Mouse (Mus musculus): ENCODE results near the gene Srgap3. TPM values are rescaled to one million over a fixed set of nuclear protein-coding genes. Genes with fewer than 3 reads are reported as not detected.

Srgap3 gene
- polyA plus RNA-seq, 1 experiment from 2014 or later, result 6.1 TPM

GRCm38 (mm10) chr6:112809658-112810520 lies 137.2 kb downstream of the Srgap3 start:
- Histone ChIP-seq H3K4me3 (replicated peaks) (no peak overlapping the region), H3K4me2 (replicated peaks) (no peak overlapping the region), H3K9ac (no peak overlapping the region), H3K27me3 (no peaks in the 10 kb centered on the region), H3K27ac (replicated peaks) (no peak overlapping the region), H3K4me1 (no peaks in the 10 kb centered on the region), H3K36me3 (no peaks in the 10 kb centered on the region; the same call in 1 of the 2 replicates), H3K9me3 (replicated peaks) (no peaks in the 10 kb centered on the region)
- WGBS, result 44% methylated on average over 15 of the region's 15 CpGs
- ATAC-seq (ENCODE audit: insufficient number of reproducible peaks, low FRiP score, low TSS enrichment, low read depth), result no peak

- no peak overlapping the region for H3K4me3 ChIP-seq (replicated peaks)
- WGBS, result 84% methylated on average over 9 of the region's 9 CpGs
- ATAC-seq (ENCODE audit: insufficient number of reproducible peaks, low FRiP score, low TSS enrichment, low read depth), result no peak
- no peaks in the 10 kb centered on the region; the same call in 1 of the 2 replicates for H3K36me3 ChIP-seq
- H3K27me3 ChIP-seq, result no peaks in the 10 kb centered on the region
- H3K4me1 ChIP-seq, result no peaks in the 10 kb centered on the region
- no peak overlapping the region for H3K4me2 ChIP-seq (replicated peaks)
- H3K9me3 ChIP-seq (replicated peaks), result no peaks in the 10 kb centered on the region
- no peak overlapping the region for H3K9ac ChIP-seq
- H3K27ac ChIP-seq (replicated peaks), result no peak overlapping the region
Observed at GRCm38 (mm10) chr6:112808738-112809137, 138.3 kb downstream of the Srgap3 start.

- Histone ChIP-seq H3K9me3 (replicated peaks) (no peaks in the 10 kb centered on the region), H3K4me1 (no peaks in the 10 kb centered on the region), H3K4me3 (replicated peaks) (no peak overlapping the region), H3K36me3 (no peaks in the 10 kb centered on the region), H3K27ac (replicated peaks) (no peak overlapping the region), H3K4me2 (replicated peaks) (no peak overlapping the region), H3K27me3 (no peaks in the 10 kb centered on the region), H3K9ac (no peak overlapping the region)
- WGBS, result 64% methylated on average over 3 of the region's 3 CpGs
- no peak for ATAC-seq (ENCODE audit: insufficient number of reproducible peaks, low FRiP score, low TSS enrichment, low read depth)
Observed at GRCm38 (mm10) chr6:112801917-112802316, 145.1 kb downstream of the Srgap3 start.

- no peaks in the 10 kb centered on the region for H3K36me3 ChIP-seq
- 78% methylated on average over 5 of the region's 5 CpGs for WGBS
- no peaks in the 10 kb centered on the region for H3K4me1 ChIP-seq
- H3K9ac ChIP-seq, result no peak overlapping the region
- no peak overlapping the region for H3K4me3 ChIP-seq (replicated peaks)
- no peaks in the 10 kb centered on the region for H3K9me3 ChIP-seq (replicated peaks)
- H3K4me2 ChIP-seq (replicated peaks), result no peak overlapping the region
- no peaks in the 10 kb centered on the region for H3K27me3 ChIP-seq
- no peak for ATAC-seq (ENCODE audit: insufficient number of reproducible peaks, low FRiP score, low TSS enrichment, low read depth)
- H3K27ac ChIP-seq (replicated peaks), result no peak overlapping the region
Observed at GRCm38 (mm10) chr6:112798378-112798777, 148.7 kb downstream of the Srgap3 start.

- H3K4me2 ChIP-seq (replicated peaks), result no peak overlapping the region
- H3K4me1 ChIP-seq, result no peaks in the 10 kb centered on the region
- H3K27me3 ChIP-seq, result no peaks in the 10 kb centered on the region
- no peak overlapping the region for H3K9ac ChIP-seq
- 62% methylated on average over 2 of the region's 2 CpGs for WGBS
- H3K9me3 ChIP-seq (replicated peaks), result no peaks in the 10 kb centered on the region
- H3K4me3 ChIP-seq (replicated peaks), result no peak overlapping the region
- no peaks in the 10 kb centered on the region for H3K36me3 ChIP-seq
- ATAC-seq (ENCODE audit: insufficient number of reproducible peaks, low FRiP score, low TSS enrichment, low read depth), result no peak
- H3K27ac ChIP-seq (replicated peaks), result no peak overlapping the region
Observed at GRCm38 (mm10) chr6:112796607-112797006, 150.5 kb downstream of the Srgap3 start.

- no peaks in the 10 kb centered on the region for H3K9me3 ChIP-seq (replicated peaks)
- no peak overlapping the region for H3K27ac ChIP-seq (replicated peaks)
- no peak overlapping the region for H3K9ac ChIP-seq
- no peak overlapping the region for H3K4me2 ChIP-seq (replicated peaks)
- WGBS, result 92% methylated on average over 5 of the region's 5 CpGs
- ATAC-seq (ENCODE audit: insufficient number of reproducible peaks, low FRiP score, low TSS enrichment, low read depth), result no peak
- no peaks in the 10 kb centered on the region for H3K27me3 ChIP-seq
- no peak overlapping the region for H3K4me3 ChIP-seq (replicated peaks)
- no peaks in the 10 kb centered on the region for H3K36me3 ChIP-seq
- H3K4me1 ChIP-seq, result no peaks in the 10 kb centered on the region
Observed at GRCm38 (mm10) chr6:112793887-112794286, 153.2 kb downstream of the Srgap3 start.

GRCm38 (mm10) chr6:112789901-112790300 lies 157.2 kb downstream of the Srgap3 start:
- H3K4me3 ChIP-seq (replicated peaks), result no peak overlapping the region
- no peak overlapping the region for H3K4me2 ChIP-seq (replicated peaks)
- no peaks in the 10 kb centered on the region for H3K36me3 ChIP-seq
- no peaks in the 10 kb centered on the region for H3K9me3 ChIP-seq (replicated peaks)
- no peak overlapping the region for H3K9ac ChIP-seq
- H3K4me1 ChIP-seq, result no peaks in the 10 kb centered on the region
- no peak for ATAC-seq (ENCODE audit: insufficient number of reproducible peaks, low FRiP score, low TSS enrichment, low read depth)
- no peak overlapping the region for H3K27ac ChIP-seq (replicated peaks)
- WGBS, result 74% methylated on average over 6 of the region's 6 CpGs
- no peaks in the 10 kb centered on the region for H3K27me3 ChIP-seq

- H3K27ac ChIP-seq (replicated peaks), result no peak overlapping the region
- no peak for ATAC-seq (ENCODE audit: insufficient number of reproducible peaks, low FRiP score, low TSS enrichment, low read depth)
- 39% methylated on average over 10 of the region's 10 CpGs for WGBS
Observed at GRCm38 (mm10) chr6:112788617-112789016, 158.4 kb downstream of the Srgap3 start.

GRCm38 (mm10) chr6:112788174-112788573 lies 158.9 kb downstream of the Srgap3 start:
- Histone ChIP-seq H3K9me3 (replicated peaks) (no peaks in the 10 kb centered on the region), H3K4me1 (no peaks in the 10 kb centered on the region), H3K27ac (replicated peaks) (no peak overlapping the region), H3K4me2 (replicated peaks) (no peak overlapping the region), H3K4me3 (replicated peaks) (no peak overlapping the region), H3K27me3 (no peaks in the 10 kb centered on the region), H3K9ac (no peak overlapping the region), H3K36me3 (no peaks in the 10 kb centered on the region)
- WGBS, result 84% methylated on average over 1 of the region's 1 CpGs
- ATAC-seq (ENCODE audit: insufficient number of reproducible peaks, low FRiP score, low TSS enrichment, low read depth), result no peak

More at GRCm38 (mm10) chr6:112788617-112789016, 158.4 kb downstream of the Srgap3 start:
- no peak overlapping the region for H3K4me3 ChIP-seq (replicated peaks)
- H3K27me3 ChIP-seq, result no peaks in the 10 kb centered on the region
- H3K36me3 ChIP-seq, result no peaks in the 10 kb centered on the region
- H3K9ac ChIP-seq, result no peak overlapping the region
- no peaks in the 10 kb centered on the region for H3K9me3 ChIP-seq (replicated peaks)
- H3K4me1 ChIP-seq, result no peaks in the 10 kb centered on the region
- H3K4me2 ChIP-seq (replicated peaks), result no peak overlapping the region

- Histone ChIP-seq H3K27ac (replicated peaks) (no peak overlapping the region), H3K9me3 (replicated peaks) (no peaks in the 10 kb centered on the region), H3K27me3 (no peaks in the 10 kb centered on the region), H3K36me3 (no peaks in the 10 kb centered on the region), H3K4me1 (no peaks in the 10 kb centered on the region), H3K4me2 (replicated peaks) (no peak overlapping the region), H3K4me3 (replicated peaks) (no peak overlapping the region), H3K9ac (no peak overlapping the region)
- no peak for ATAC-seq (ENCODE audit: insufficient number of reproducible peaks, low FRiP score, low TSS enrichment, low read depth)
- 70% methylated on average over 10 of the region's 10 CpGs for WGBS
Observed at GRCm38 (mm10) chr6:112781409-112782093, 165.5 kb downstream of the Srgap3 start.

GRCm38 (mm10) chr6:112778211-112778610 lies 168.9 kb downstream of the Srgap3 start:
- H3K4me2 ChIP-seq (replicated peaks), result no peak overlapping the region
- no peaks in the 10 kb centered on the region for H3K27me3 ChIP-seq
- H3K9ac ChIP-seq, result no peak overlapping the region
- no peaks in the 10 kb centered on the region for H3K4me1 ChIP-seq
- peaks cover 17% of the 10 kb centered on the region; the same call in 1 of the 2 replicates for H3K36me3 ChIP-seq
- no peaks in the 10 kb centered on the region for H3K9me3 ChIP-seq (replicated peaks)
- no peak overlapping the region for H3K27ac ChIP-seq (replicated peaks)
- no peak for ATAC-seq (ENCODE audit: insufficient number of reproducible peaks, low FRiP score, low TSS enrichment, low read depth)
- 82% methylated on average over 3 of the region's 3 CpGs for WGBS
- H3K4me3 ChIP-seq (replicated peaks), result no peak overlapping the region

Measured in embryonic facial prominence, embryonic 15.5 days (tissue).